Mouse (Mus musculus) hindbrain, postnatal 0 days (tissue): Measurements from ENCODE around the gene Dcaf10. TPM values are rescaled to one million over a fixed set of nuclear protein-coding genes. Genes with fewer than 3 reads are reported as not detected.

Experiments
- ATAC-seq: fragments of 200-750 bp; cut with Nextera tagmentation; 2 replicates; pipeline ENCODE4 v1.8.0; 2017; ENCODE audit warnings: mild to moderate bottlenecking, moderate TSS enrichment, moderate library complexity
- DNase-seq: peaks from one replicate; pipeline ENCODE4 v3.0.0-alpha.2; 2015; ENCODE audit warnings: low spot score
- H3K27ac ChIP-seq: fragments of 300-500 bp; sonication (generic); 2 replicates; pipeline ENCODE4 v1.5.1; 2014; ENCODE audit warnings: mild to moderate bottlenecking
- H3K27me3 ChIP-seq: fragments of 300-500 bp; sonication (generic); 2 replicates; pipeline ENCODE4 v1.6.1; 2014; ENCODE audit warnings: low read length, mixed read lengths; ENCODE audit not compliant: insufficient read depth
- H3K36me3 ChIP-seq: fragments of 300-500 bp; sonication (generic); 2 replicates; pipeline ENCODE4 v1.6.1; 2014; ENCODE audit warnings: low read length, mixed read lengths; ENCODE audit not compliant: insufficient read depth
- H3K4me1 ChIP-seq: fragments of 300-500 bp; sonication (generic); 2 replicates; pipeline ENCODE4 v1.6.1; 2014; ENCODE audit warnings: antibody characterized with exemption, low read length, mixed read lengths; ENCODE audit not compliant: insufficient read depth
- H3K4me2 ChIP-seq: fragments of 300-500 bp; sonication (generic); 2 replicates; pipeline ENCODE4 v1.6.1; 2014; ENCODE audit warnings: low read depth, mild to moderate bottlenecking, low read length, moderate library complexity, mixed read lengths
- H3K4me3 ChIP-seq: fragments of 300-500 bp; sonication (generic); 2 replicates; pipeline ENCODE4 v1.5.1; 2014; ENCODE audit warnings: low read length
- H3K9ac ChIP-seq: fragments of 300-500 bp; sonication (generic); replicated peaks from 2 replicates; pipeline ENCODE4 v1.6.1; 2014; ENCODE audit warnings: mild to moderate bottlenecking, low read length, moderate library complexity, mixed read lengths
- H3K9me3 ChIP-seq: fragments of 300-500 bp; sonication (generic); 2 replicates; pipeline ENCODE4 v1.6.1; 2016; ENCODE audit warnings: low read length, mixed read lengths
- CTCF ChIP-seq: IDR thresholded peaks from 2 replicates; pipeline ENCODE4 v1.5.1; 2016; ENCODE audit warnings: antibody characterized with exemption, control low read depth, low read depth
- WGBS: fragments of 180-500 bp; shearing (Covaris S2); extraction: QIAGEN DNeasy Blood & Tissue Kit; methylation state at CpG from one replicate; pipeline ENCODE4 v1.1.7; 2014; 5-methylcytosine and 5-hydroxymethylcytosine counted together
- polyA plus RNA-seq: library from polyadenylated mRNA; unstranded; fragments of >200 nt; fragmentation: Nextera tagmentation; extraction: Ambion mirVana; gene quantifications from 2 replicates; pipeline ENCODE4 v1.2.1, GENCODE M21; 2015
- total RNA-seq: library from RNA; depleted of rRNA; stranded (reverse); fragments of >200 nt; gene quantifications from 2 replicates; pipeline ENCODE4 v1.2.3, GENCODE M21; 2014

Dcaf10 gene
- total and polyA plus RNA-seq, 2 experiments from 2014 or later: 9.8 to 44.1 TPM

DNA sequence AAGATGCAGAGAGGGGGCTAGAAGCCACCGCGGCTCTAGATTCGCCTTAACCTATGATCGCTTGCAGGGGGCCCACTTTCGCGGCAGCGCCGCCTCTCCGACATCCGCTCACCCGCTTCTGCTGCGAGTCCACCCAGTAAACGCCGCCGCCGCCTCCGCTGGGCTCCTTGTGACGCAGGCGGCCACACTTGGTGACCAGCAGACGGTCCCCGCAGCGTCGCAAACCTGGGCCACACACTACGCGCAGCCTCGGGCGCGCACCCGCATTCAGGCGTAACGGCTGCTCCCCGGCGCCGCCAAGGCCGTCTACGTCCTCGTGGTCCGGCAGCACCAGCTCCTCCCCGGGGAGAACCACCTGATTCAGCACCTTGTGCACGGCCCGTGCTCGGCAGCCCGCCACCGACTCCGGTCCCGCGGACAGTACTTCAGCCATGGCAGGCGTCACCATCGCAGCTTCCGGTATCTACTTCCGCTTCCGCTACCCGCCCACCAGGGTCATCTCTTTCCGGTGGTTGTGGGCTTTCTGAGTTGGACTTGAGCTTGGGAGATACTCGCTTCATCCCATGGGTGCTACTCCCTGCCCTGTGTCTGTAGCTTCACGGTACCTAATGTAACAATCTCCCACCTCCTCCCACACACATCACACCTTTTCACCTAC is 21.6 kb upstream of the Dcaf10 start:
- Histone ChIP-seq H3K9ac (peak overlapping the region; percentile 91), H3K4me1 (peaks cover 11% of the 10 kb centered on the region), H3K36me3 (peaks cover 5% of the 10 kb centered on the region; the same call in 1 of the 2 replicates), H3K4me2 (peak overlapping the region; percentile 71), H3K27ac (peak overlapping the region; percentile 91), H3K9me3 (no peaks in the 10 kb centered on the region), H3K27me3 (0 out of 2 replicates have a peak, but pooled peaks cover 8% of the 10 kb centered on the region), H3K4me3 (peak overlapping the region; percentile 97)
- peak; percentile 35; the same call in 1 of the 2 replicates for TF ChIP-seq CTCF
- DNase-seq (peak; percentile 90), ATAC-seq (peak; percentile 95)
- under 1% methylated on average over 56 of the region's 56 CpGs for WGBS

DNA sequence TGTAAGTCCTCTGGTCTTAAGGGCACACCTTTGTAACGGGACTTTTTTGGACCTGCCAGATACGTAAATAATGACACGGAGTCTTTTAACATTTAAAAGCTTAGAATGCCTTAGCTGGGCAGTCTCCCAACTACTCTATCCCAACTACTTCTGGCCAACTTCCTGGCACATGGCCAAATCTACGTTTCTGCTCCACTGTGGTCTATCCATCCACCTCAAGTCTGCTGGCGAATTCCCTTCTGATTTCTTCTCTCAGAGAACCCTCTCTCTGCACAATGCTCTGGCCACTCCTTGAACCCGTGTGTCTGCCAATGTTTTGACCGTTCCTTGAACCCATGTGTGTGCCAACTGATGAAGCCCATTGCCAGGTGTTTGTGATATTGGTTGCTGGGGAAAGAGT is 10.8 kb upstream of the Dcaf10 start:
- TF ChIP-seq CTCF: no peak
- H3K4me1 ChIP-seq: no peaks in the 10 kb centered on the region
- no peak for ATAC-seq
- DNase-seq: no peak
- no peak overlapping the region for H3K27ac ChIP-seq
- no peak overlapping the region for H3K4me3 ChIP-seq
- no peaks in the 10 kb centered on the region for H3K27me3 ChIP-seq
- no peaks in the 10 kb centered on the region for H3K9me3 ChIP-seq
- 68% methylated on average over 7 of the region's 7 CpGs for WGBS
- H3K9ac ChIP-seq: no peak overlapping the region
- no peak overlapping the region for H3K4me2 ChIP-seq
- H3K36me3 ChIP-seq: no peaks in the 10 kb centered on the region

DNA sequence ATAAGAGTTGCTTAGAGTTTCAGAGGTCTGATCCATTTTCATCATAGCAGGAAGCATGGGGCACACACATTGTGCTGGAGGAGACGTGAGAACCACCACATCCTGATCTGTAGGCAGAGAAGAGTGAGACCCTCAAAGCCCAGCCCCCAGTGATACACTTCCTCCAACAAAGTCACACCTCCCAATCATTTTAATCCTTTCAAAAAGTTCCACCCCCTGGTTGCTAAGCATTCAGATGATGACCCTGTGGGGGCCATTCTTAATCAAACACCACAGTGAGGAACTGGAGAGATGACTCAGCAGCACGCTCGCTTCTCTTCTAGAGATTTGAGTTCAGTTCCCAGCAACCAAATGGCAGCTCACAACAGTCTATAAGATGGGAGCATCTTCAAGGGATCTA is 9.4 kb upstream of the Dcaf10 start:
- Histone ChIP-seq H3K36me3 (no peaks in the 10 kb centered on the region), H3K4me3 (no peak overlapping the region), H3K27me3 (no peaks in the 10 kb centered on the region), H3K9ac (no peak overlapping the region), H3K4me2 (no peak overlapping the region), H3K27ac (no peak overlapping the region), H3K9me3 (no peaks in the 10 kb centered on the region), H3K4me1 (no peaks in the 10 kb centered on the region)
- ATAC-seq (no peak), DNase-seq (no peak)
- no peak for TF ChIP-seq CTCF
- 64% methylated on average over 3 of the region's 3 CpGs for WGBS

DNA sequence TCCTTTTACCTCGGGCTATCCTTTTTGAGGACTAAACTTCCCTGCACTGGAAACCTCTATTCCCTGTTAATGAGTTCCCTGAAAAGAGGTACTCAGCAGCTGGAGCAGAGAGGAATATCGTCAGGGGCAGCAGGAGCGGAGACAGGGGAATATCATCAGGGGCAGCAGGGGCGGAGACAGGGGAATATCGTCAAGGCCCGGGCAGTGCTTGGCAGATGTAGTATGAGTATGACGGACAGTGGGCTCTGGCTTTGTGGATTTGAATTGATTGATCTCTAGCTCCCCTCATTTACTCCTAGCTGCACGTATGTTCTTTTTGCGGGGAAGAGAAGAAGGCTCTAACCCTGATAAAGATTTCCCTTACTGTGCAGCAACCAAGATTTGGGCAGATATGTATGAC is 675 bp upstream of the Dcaf10 start:
- Histone ChIP-seq H3K9me3 (no peaks in the 10 kb centered on the region), H3K4me2 (peak overlapping the region; percentile 74), H3K27me3 (no peaks in the 10 kb centered on the region), H3K4me3 (peak overlapping the region; percentile 95; the same call in 1 of the 2 replicates), H3K9ac (peak overlapping the region; percentile 86), H3K4me1 (peaks cover 13% of the 10 kb centered on the region; the same call in 1 of the 2 replicates), H3K36me3 (no peaks in the 10 kb centered on the region), H3K27ac (peak overlapping the region; percentile 96)
- no peak for ATAC-seq
- WGBS: 49% methylated on average over 9 of the region's 9 CpGs
- no peak for DNase-seq
- TF ChIP-seq CTCF: no peak

DNA sequence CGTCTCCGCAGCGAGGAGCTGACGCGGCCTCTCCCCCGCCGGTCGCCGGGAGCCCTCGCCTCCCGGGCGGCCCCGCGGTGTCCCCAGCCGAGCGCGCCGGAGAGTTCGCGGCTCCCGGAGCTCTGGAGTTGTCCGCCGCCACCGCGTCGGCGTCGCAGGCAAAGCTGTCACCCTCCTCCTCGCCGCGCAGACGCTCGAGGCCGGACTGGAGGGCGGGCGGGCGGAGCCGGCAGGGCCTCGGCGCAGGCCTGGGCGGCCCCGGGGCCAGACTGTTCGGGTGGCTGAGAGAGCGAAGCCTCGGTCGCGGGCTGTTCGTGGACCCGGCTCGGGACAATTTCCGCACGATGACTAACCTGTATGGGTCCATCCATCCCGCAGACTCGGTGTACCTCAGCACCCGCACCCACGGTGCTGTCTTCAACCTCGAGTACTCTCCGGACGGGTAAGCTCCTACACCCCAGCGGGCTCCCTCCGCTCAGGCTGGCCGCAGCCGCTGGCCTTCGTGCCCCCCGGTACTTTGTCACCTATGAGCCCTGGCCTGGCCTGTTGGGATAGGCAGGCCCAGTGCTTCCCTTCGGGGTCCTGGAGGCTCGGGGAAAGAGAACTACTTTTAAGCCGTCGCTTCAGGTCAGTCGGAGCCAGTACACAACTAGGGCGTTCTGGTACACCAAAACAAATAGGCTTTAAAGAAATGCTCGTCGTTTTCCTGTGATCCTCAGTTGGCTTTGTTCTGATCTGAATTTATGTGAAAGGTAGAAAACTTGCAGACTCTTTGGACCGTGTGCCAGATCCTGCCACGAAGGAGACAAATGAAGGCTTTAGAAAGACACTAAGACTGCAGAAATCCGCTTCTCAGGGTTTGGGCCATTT is 620 bp downstream of the Dcaf10 start, which contains the start of gene Exosc3:
Gene Exosc3 (minus strand): TSS at position 447 of the 870 bp plus-strand sequence.
- Histone ChIP-seq H3K36me3 (no peaks in the 10 kb centered on the region), H3K9me3 (no peaks in the 10 kb centered on the region), H3K27me3 (no peaks in the 10 kb centered on the region), H3K27ac (peak within 1 kb of the TSS; percentile 96), H3K4me2 (peak within 1 kb of the TSS; percentile 74), H3K4me1 (peaks cover 13% of the 10 kb centered on the region; the same call in 1 of the 2 replicates), H3K4me3 (peak within 1 kb of the TSS; percentile 95), H3K9ac (peak within 1 kb of the TSS; percentile 86)
- peak; percentile 78 for ATAC-seq
- TF ChIP-seq CTCF: no peak
- WGBS: under 1% methylated on average over 71 of the region's 76 CpGs
- peak; percentile 22 for DNase-seq

DNA sequence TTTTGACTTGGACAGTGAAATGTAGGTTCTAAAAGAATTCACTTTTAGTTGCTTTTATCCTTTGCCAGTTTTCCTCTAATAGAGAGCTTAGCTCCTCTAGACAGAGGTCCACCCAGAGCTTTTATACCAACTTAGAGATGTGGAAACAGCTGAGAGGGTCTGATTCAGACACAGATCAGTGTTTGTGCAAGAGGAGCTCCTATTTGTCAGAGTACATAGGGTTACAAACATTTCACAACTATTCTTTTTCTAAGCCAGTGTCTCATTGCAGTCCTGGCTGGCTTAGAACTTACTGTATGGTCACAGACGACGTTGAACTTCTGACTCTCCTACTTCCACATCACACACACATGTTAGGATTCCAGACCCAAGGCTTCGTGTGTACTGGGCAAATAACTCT is 14.8 kb downstream of the Dcaf10 start:
- 91% methylated on average over 3 of the region's 3 CpGs for WGBS

More for the DNA sequence above, 14.8 kb downstream of the Dcaf10 start:
- Histone ChIP-seq H3K27ac (no peak overlapping the region), H3K4me1 (no peaks in the 10 kb centered on the region), H3K4me3 (no peak overlapping the region), H3K9me3 (no peaks in the 10 kb centered on the region), H3K9ac (no peak overlapping the region), H3K27me3 (no peaks in the 10 kb centered on the region), H3K36me3 (peaks cover 12% of the 10 kb centered on the region), H3K4me2 (no peak overlapping the region)
- ATAC-seq: no peak
- TF ChIP-seq CTCF: no peak
- no peak for DNase-seq
